In genomic region chr15:77359486-77359885, GRCm38 (mm10) we compare ENCODE assay signal across 7 mouse cellular contexts. TPM values are rescaled to one million over a fixed set of nuclear protein-coding genes. Genes with fewer than 3 reads are reported as not detected.
DNase-seq lines count a peak whose midpoint lies in the region; ATAC-seq lines count a peak whose summit lies in the region.

No protein-coding gene starts in this region.

- H3K9ac ChIP-seq in embryonic facial prominence, embryonic 14.5 days (ENCODE audit: low read depth, low read length) = peak overlapping the region; percentile 57
- no peak overlapping the region for H3K9ac ChIP-seq in limb, embryonic 15.5 days
- H3K9ac ChIP-seq in liver, embryonic 11.5 days (ENCODE audit: low read depth, low read length) = no peak overlapping the region

- DNase-seq in MN1 (ENCODE audit: low spot score) = peak; percentile 66
- no peak for DNase-seq in embryonic facial prominence, embryonic 14.5 days (ENCODE audit: low spot score)
- DNase-seq in heart, postnatal 36 days = peak; percentile 50 to 66
- no peak for DNase-seq in liver, embryonic 11.5 days (ENCODE audit: low spot score)
- DNase-seq in left cerebral cortex, postnatal 25 days (ENCODE audit: low spot score in 2 of 2) = no peak
- DNase-seq in thymus, postnatal 36 days = no peak

- peaks cover 29% of the 10 kb centered on the region for H3K4me1 ChIP-seq in embryonic facial prominence, embryonic 14.5 days (ENCODE audit: control insufficient read depth, insufficient read depth, low read length)
- peaks cover 47% of the 10 kb centered on the region for H3K4me1 ChIP-seq in limb, embryonic 15.5 days
- peaks cover 20% of the 10 kb centered on the region for H3K4me1 ChIP-seq in liver, embryonic 11.5 days (replicated peaks; ENCODE audit: control insufficient read depth, insufficient read depth, low read length)

- H3K4me3 ChIP-seq in embryonic facial prominence, embryonic 14.5 days (ENCODE audit: low read depth, low read length) = no peak overlapping the region
- H3K4me3 ChIP-seq in limb, embryonic 15.5 days = no peak overlapping the region
- no peak overlapping the region for H3K4me3 ChIP-seq in liver, embryonic 11.5 days (ENCODE audit: low read depth, low read length)

- no peaks in the 10 kb centered on the region for H3K9me3 ChIP-seq in embryonic facial prominence, embryonic 14.5 days (ENCODE audit: control insufficient read depth, low read length)
- H3K9me3 ChIP-seq in limb, embryonic 15.5 days = no peaks in the 10 kb centered on the region
- H3K9me3 ChIP-seq in liver, embryonic 11.5 days (ENCODE audit: control insufficient read depth, low read length) = no peaks in the 10 kb centered on the region

- H3K4me2 ChIP-seq in embryonic facial prominence, embryonic 14.5 days (ENCODE audit: low read depth, low read length) = no peak overlapping the region
- H3K4me2 ChIP-seq in limb, embryonic 15.5 days = no peak overlapping the region
- no peak overlapping the region for H3K4me2 ChIP-seq in liver, embryonic 11.5 days

- intact Hi-C loops in heart, postnatal 36 days (cut with DNase I) = loop anchor here (2.0 to 5.0 kb wide), 3 partner anchors 17 to 387 kb away; no protein-coding TSS in a partner anchor
- intact Hi-C loops in left cerebral cortex, postnatal 25 days (cut with DNase I) = loop anchor here (2.0 to 5.0 kb wide), 2 partner anchors 133 to 207 kb away; no protein-coding TSS in a partner anchor

- ATAC-seq in embryonic facial prominence, embryonic 14.5 days (ENCODE audit: low read depth) = no peak
- no peak for ATAC-seq in limb, embryonic 15.5 days (ENCODE audit: insufficient number of reproducible peaks, low FRiP score, low TSS enrichment, low read depth)
- ATAC-seq in liver, embryonic 11.5 days (replicated peaks; ENCODE audit: low FRiP score) = no peak

- H3K27ac ChIP-seq in embryonic facial prominence, embryonic 14.5 days (replicated peaks; ENCODE audit: low read depth, low read length) = peak overlapping the region; percentile 95
- 0 out of 2 replicates have a peak overlapping the region, but pooled peaks have one; percentile 29 for H3K27ac ChIP-seq in limb, embryonic 15.5 days
- no peak overlapping the region for H3K27ac ChIP-seq in liver, embryonic 11.5 days (ENCODE audit: low read depth, low read length)

- no peaks in the 10 kb centered on the region for H3K27me3 ChIP-seq in embryonic facial prominence, embryonic 14.5 days (replicated peaks; ENCODE audit: control insufficient read depth, insufficient read depth, low read length)
- H3K27me3 ChIP-seq in limb, embryonic 15.5 days = no peaks in the 10 kb centered on the region
- peaks cover 3% of the 10 kb centered on the region for H3K27me3 ChIP-seq in liver, embryonic 11.5 days (replicated peaks; ENCODE audit: control insufficient read depth, insufficient read depth, low read length)

- WGBS in embryonic facial prominence, embryonic 14.5 days = 57% methylated on average over 9 of the region's 9 CpGs
- WGBS in limb, embryonic 15.5 days = 73% methylated on average over 9 of the region's 9 CpGs
- WGBS in liver, embryonic 11.5 days = 52% methylated on average over 9 of the region's 9 CpGs

- no peaks in the 10 kb centered on the region for H3K36me3 ChIP-seq in embryonic facial prominence, embryonic 14.5 days (ENCODE audit: control insufficient read depth, insufficient read depth, low read length)
- H3K36me3 ChIP-seq in limb, embryonic 15.5 days = no peaks in the 10 kb centered on the region
- H3K36me3 ChIP-seq in liver, embryonic 11.5 days (ENCODE audit: control insufficient read depth, insufficient read depth, low read length) = no peaks in the 10 kb centered on the region

RNA-seq across cellular contexts. Expression of gene Apol7a, which starts 39.4 kb away (rescaled TPM):
- polyA plus RNA-seq in embryonic facial prominence, embryonic 14.5 days (2014; fragmentation: Nextera tagmentation; extraction: Ambion mirVana) = 0.43 TPM in 1 of 2 replicates, not detected in the other
- under 1 TPM; 0.11 to 0.17 TPM for total RNA-seq in heart, postnatal 36 days (2021)
- polyA plus RNA-seq in limb, embryonic 15.5 days (2015; fragmentation: Nextera tagmentation; extraction: Ambion mirVana) = 0.51 and 0.65 TPM in 2 replicates
- not detected in 2 replicates for polyA plus RNA-seq in liver, embryonic 11.5 days (2014; fragmentation: Nextera tagmentation; extraction: Ambion mirVana)
- under 1 TPM in 1 of 2 experiments, not detected in 1; 0.50 TPM for total RNA-seq in left cerebral cortex, postnatal 25 days (2021)

RNA-seq across cellular contexts. Expression of gene Apol9a, which starts 51.4 kb away (rescaled TPM):
- polyA plus RNA-seq in embryonic facial prominence, embryonic 14.5 days (2014; fragmentation: Nextera tagmentation; extraction: Ambion mirVana) = 0.31 TPM in 1 of 2 replicates, not detected in the other
- under 1 TPM in 1 of 2 experiments, not detected in 1; 0.27 TPM for total RNA-seq in heart, postnatal 36 days (2021)
- polyA plus RNA-seq in limb, embryonic 15.5 days (2015; fragmentation: Nextera tagmentation; extraction: Ambion mirVana) = 0.14 TPM in 1 of 2 replicates, not detected in the other
- not detected in 2 replicates for polyA plus RNA-seq in liver, embryonic 11.5 days (2014; fragmentation: Nextera tagmentation; extraction: Ambion mirVana)
- total RNA-seq in left cerebral cortex, postnatal 25 days (2021) = not detected

RNA-seq across cellular contexts. Expression of gene Rbfox2, which starts 52.7 kb away (rescaled TPM):
- 97.4 and 107 TPM in 2 replicates for polyA plus RNA-seq in embryonic facial prominence, embryonic 14.5 days (2014; fragmentation: Nextera tagmentation; extraction: Ambion mirVana)
- 100 to 1,000 TPM in 1 of 2 experiments, 10 to 100 TPM in 1; 91.7 to 107 TPM for total RNA-seq in heart, postnatal 36 days (2021)
- 73.2 and 76.6 TPM in 2 replicates for polyA plus RNA-seq in limb, embryonic 15.5 days (2015; fragmentation: Nextera tagmentation; extraction: Ambion mirVana)
- 24.3 and 26.6 TPM in 2 replicates for polyA plus RNA-seq in liver, embryonic 11.5 days (2014; fragmentation: Nextera tagmentation; extraction: Ambion mirVana)
- total RNA-seq in left cerebral cortex, postnatal 25 days (2021) = 100 to 1,000 TPM; 244 to 265 TPM

Comparison
In these comparisons a context has a peak if more than half of its experiments do, and no peak if none do; other contexts are left out.
1. DNase-seq: peak in MN1 (single experiment) and heart, postnatal 36 days (2 of 2); none in embryonic facial prominence, embryonic 14.5 days (single experiment), liver, embryonic 11.5 days (single experiment), left cerebral cortex, postnatal 25 days (0 of 2) and thymus, postnatal 36 days (0 of 2).